Mouse (Mus musculus) ES-E14 (cell line): ENCODE results near the gene Lacc1.

ENCODE experiments used
- CHD2 ChIP-seq: IDR thresholded peaks from 2 replicates; pipeline ENCODE4 v1.6.1; 2014; ENCODE audit warnings: mild to moderate bottlenecking, low read depth, low read length, inconsistent platforms
- ZNF384 ChIP-seq: IDR thresholded peaks from 2 replicates; pipeline ENCODE4 v1.6.1; 2012; ENCODE audit warnings: low read depth, low read length, inconsistent platforms

DNA sequence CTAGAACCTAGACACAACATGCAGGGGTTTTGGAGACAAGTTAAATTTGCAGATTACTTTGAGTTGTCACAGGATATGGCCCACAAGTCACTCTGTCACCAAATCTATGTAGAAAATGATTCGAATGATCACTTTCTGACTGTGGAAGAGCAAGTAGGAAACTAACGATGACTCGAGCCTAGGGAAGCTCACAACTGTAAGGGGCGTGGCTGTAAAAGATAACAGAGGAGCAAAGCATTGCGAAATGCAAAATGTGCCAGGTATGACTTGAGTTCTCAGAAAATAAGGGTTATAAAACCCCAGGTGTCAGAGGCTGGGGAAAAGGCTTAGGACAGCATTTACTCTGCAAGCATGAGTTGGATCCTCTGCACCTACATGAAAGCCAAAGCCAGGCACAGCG, 19.5 kb downstream of the Lacc1 start:
- TF ChIP-seq CHD2 (no peak), ZNF384 (no peak)
